Mouse (Mus musculus): ENCODE measurements around the gene Rnf19b.

Gene Rnf19b

GRCm38 (mm10) chr4:129034706-129035660 is 23.1 kb upstream of the Rnf19b start:
- DNase-seq, result peak; percentile 42

- DNase-seq, result no peak
These were observed 22.1 kb upstream of the Rnf19b start for GRCm38 (mm10) chr4:129035851-129036445.

- DNase-seq, result no peak
These were observed 10.2 kb upstream of the Rnf19b start for GRCm38 (mm10) chr4:129047721-129048421.

GRCm38 (mm10) chr4:129048501-129049305 is 9.4 kb upstream of the Rnf19b start:
- peak; percentile 26 for DNase-seq

- DNase-seq, result no peak
These were observed 8.6 kb upstream of the Rnf19b start for GRCm38 (mm10) chr4:129049306-129050011.

- no peak for DNase-seq
These were observed 7.7 kb upstream of the Rnf19b start for GRCm38 (mm10) chr4:129050365-129050764.

GRCm38 (mm10) chr4:129050901-129051417 is 7.1 kb upstream of the Rnf19b start:
- no peak for DNase-seq

- no peak for DNase-seq
These were observed 6.4 kb upstream of the Rnf19b start for GRCm38 (mm10) chr4:129051461-129052183.

- no peak for DNase-seq
These were observed 3.3 kb upstream of the Rnf19b start for GRCm38 (mm10) chr4:129054757-129055156.

GRCm38 (mm10) chr4:129055562-129055961 is 2.5 kb upstream of the Rnf19b start:
- DNase-seq, result no peak

- peak; percentile 98 for DNase-seq
These were observed 401 bp upstream of the Rnf19b start for GRCm38 (mm10) chr4:129057533-129058206.

- peak; percentile 47 for DNase-seq
These were observed 1.1 kb downstream of the Rnf19b start for GRCm38 (mm10) chr4:129059125-129059551.

GRCm38 (mm10) chr4:129059922-129060321 is 1.9 kb downstream of the Rnf19b start:
- DNase-seq, result no peak

GRCm38 (mm10) chr4:129061486-129061885 is 3.4 kb downstream of the Rnf19b start:
- DNase-seq, result no peak

- no peak for DNase-seq
These were observed 4.4 kb downstream of the Rnf19b start for GRCm38 (mm10) chr4:129062281-129063075.

GRCm38 (mm10) chr4:129065688-129066236 is 7.7 kb downstream of the Rnf19b start:
- no peak for DNase-seq

- DNase-seq, result no peak
These were observed 9.8 kb downstream of the Rnf19b start for GRCm38 (mm10) chr4:129067638-129068415.

GRCm38 (mm10) chr4:129068848-129069247 is 10.8 kb downstream of the Rnf19b start:
- no peak for DNase-seq

All from thymus, postnatal 4 days (tissue).